Mouse (Mus musculus): ENCODE measurements around the gene Spats2l.

DNA sequence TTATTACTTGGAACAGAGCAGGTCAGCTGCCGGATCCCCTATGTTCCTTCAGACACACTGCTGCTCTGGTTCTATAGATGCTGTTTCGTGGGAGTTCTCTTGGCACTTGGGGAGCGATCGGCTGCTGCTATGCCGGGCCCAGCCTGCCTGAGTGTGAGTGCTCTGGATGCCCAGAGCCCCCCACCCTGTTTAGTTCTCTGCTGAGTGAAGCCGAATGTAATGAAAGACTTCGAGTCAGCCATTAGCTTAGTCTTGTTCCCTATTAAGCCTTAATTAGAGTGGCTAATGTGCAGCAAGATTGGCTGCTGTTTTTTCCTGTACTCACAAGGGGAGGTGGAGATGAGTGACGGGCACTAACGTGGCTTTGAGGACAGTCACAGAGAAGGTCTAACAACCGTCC lies 166.7 kb downstream of the Spats2l start:
- no peak for TF ChIP-seq GATA1 (IDR thresholded peaks at IDR 0.05; ENCODE audit: borderline replicate concordance, low read length)
- no peak for TF ChIP-seq FLI1 (IDR thresholded peaks at IDR 0.05; ENCODE audit: low read length)

Measured in megakaryocyte, embryonic 14.5 days (primary cell).